Mouse (Mus musculus) activated CD4-positive, CD25-positive, alpha-beta regulatory T cell (primary cell): ENCODE results near the gene Lmod1. TPM values are rescaled to one million over a fixed set of nuclear protein-coding genes. Genes with fewer than 3 reads are reported as not detected.

Experiments
- polyA plus RNA-seq, 2 experiments: library from polyadenylated mRNA; unstranded; fragments of 100-300 nt; shearing (Covaris generic); gene quantifications; one replicate each; pipeline ENCODE4 v1.2.1; 2017

Lmod1 gene
- not detected for polyA plus RNA-seq

DNA sequence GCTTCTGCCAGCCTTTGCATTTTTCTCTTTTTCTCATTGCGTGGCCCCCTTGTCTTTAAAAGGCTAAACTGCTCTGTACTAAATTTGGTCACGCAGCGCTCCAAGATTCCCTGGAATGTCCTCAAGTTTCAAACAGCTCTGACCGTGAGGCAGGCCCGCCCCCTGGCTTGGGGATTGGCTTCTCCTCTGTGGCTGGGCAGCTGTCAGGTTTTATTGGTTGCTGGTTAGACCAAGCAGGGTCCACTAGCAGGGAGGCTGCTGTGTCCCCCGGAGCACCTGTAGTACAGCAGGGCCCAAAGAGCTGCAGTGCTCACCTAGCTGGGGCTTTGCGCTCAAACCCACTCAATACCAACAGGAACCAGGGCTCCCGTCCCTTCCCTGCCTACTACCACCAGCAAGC lies at the start of gene Lmod1:
Gene Lmod1 (plus strand): TSS at position 237 of the 400 bp plus-strand sequence.

DNA sequence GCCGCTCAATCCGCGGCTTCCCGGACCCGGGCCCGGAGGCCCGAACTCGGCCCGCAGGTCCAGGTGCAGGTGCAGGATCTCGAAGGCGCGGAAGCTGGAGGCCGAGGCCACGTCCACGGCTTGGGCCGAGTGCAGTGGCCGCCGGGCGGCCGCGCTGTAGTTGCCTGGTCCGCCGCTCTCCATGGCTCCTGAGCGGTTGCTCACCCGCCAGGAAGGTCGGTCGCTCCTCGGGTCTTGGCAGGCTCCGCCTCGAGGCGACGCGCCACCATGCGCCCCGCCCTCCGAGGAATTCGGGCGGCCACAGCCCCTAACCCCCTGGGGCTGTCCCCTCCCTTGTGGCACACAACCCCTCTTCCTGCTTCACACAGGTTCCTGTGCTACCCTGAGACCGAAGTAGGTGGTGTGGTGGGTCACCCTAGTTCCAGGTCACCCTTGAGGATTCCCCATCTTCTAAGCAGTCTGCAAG lies 40.7 kb upstream of the Lmod1 start, which contains the start of gene Rnpep:
Gene Rnpep (minus strand): TSS at position 259 of the 466 bp plus-strand sequence.

DNA sequence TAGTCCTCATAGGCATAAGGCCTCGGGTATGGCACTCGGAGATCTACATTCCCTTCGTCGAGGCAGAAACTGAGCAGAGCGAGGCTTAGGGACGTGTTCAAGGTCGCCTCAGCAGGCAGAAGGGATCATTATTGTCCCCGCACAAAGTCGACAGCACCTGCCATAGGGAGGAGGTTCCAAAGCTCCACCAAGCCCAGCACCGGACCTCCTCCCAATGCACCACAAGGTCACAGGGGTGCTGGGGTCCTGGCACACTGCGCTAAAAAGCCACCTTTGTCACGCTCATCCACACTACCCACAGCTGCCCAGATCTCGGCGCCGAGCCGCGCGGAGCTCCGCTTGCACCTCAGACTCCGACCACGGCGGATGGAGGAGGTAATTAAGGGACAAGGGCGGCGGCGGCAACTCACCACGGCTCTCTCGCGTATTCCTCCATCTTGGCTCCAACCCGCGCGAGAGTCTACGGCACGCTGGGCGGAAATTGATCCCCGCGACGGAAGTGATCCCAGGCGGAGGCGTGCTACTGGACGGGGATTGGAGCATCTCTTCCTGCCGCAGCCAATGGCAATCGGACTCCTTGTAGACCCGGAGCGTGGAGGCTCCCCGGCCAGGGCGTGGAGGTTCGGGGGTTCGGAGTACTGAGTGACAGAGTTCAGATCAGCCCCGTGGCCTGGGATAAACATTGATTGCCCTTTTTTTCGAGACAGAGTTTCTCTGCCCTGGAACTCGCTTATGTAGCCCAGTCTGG lies 11.1 kb upstream of the Lmod1 start, which contains the start of gene Timm17a:
Gene Timm17a (minus strand): TSS at position 495 of the 748 bp plus-strand sequence.

DNA sequence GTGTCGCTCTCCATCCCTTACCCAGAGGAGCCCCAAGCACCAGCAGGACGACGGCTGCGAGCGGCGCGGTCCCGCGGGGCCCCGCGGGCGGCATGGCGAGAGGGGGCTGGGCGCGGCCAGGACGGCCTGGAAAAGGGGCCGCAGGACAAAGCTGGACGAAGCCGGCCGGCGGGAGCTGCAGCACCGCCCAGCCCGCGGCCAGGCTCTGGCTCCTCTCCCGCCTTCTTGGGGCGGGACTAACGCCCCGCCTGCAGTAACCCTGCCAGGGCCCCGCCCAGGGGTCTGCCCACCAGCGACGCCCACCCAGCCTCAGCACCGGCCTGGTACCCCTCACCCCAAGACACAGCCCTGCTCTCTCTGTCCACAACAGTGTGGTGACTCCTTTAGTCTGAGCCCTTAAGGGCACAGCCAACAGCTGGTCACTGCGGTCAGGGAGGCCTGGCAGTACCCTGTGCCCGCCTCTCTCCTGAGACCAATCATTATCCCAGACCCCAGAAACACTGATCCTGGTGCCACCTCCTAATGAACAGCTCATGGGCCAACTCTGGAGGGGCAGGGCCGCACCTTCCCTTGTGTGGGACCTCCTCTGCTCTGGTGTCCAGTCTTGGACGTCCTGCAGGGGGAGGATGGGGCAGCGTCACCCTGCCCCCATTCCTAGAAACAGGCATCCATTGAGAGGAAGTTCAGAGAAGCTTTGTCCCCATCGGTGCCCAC lies 50.4 kb downstream of the Lmod1 start, which contains the start of gene Shisa4:
Gene Shisa4 (minus strand): TSS at position 370 of the 714 bp plus-strand sequence.

Other genes starting within 250 kb of the Lmod1 start
- gene Lgr6, start 219.5 kb upstream of the Lmod1 start, polyA plus RNA-seq = under 1 TPM; 0.14 to 0.45 TPM
- gene Ptpn7, start 192.1 kb upstream of the Lmod1 start, polyA plus RNA-seq = 100 to 1,000 TPM; 146 to 335 TPM
- gene Arl8a, start 178.0 kb upstream of the Lmod1 start, polyA plus RNA-seq = 10 to 100 TPM; 52.3 to 78.5 TPM
- gene Gpr37l1, start 157.1 kb upstream of the Lmod1 start, polyA plus RNA-seq = not detected
- gene Elf3, start 66.2 kb upstream of the Lmod1 start, polyA plus RNA-seq = not detected
- 100 to 1,000 TPM in 1 of 2 experiments, 10 to 100 TPM in 1; 68.0 to 135 TPM for gene Rnpep, start 40.7 kb upstream of the Lmod1 start, polyA plus RNA-seq
- gene Timm17a, start 11.0 kb upstream of the Lmod1 start, polyA plus RNA-seq = 100 to 1,000 TPM; 124 to 161 TPM
- under 1 TPM; 0.23 to 0.37 TPM for gene Shisa4, start 50.4 kb downstream of the Lmod1 start, polyA plus RNA-seq
- gene Ipo9, start 105.7 kb downstream of the Lmod1 start, polyA plus RNA-seq = 10 to 100 TPM; 50.9 to 53.3 TPM